Mouse (Mus musculus) embryonic fibroblast, embryonic 13.5 days (primary cell): ENCODE results near the gene Cdh23.

Experiments used
- CTCF ChIP-seq: IDR thresholded peaks from 2 replicates; pipeline ENCODE4 v1.5.1; 2011; ENCODE audit warnings: mild to moderate bottlenecking, control low read depth, low read length, moderate library complexity, borderline replicate concordance; ENCODE audit not compliant: insufficient read depth
- POLR2A ChIP-seq: IDR thresholded peaks from 2 replicates; pipeline ENCODE4 v1.6.1; 2011; ENCODE audit warnings: low read depth, mild to moderate bottlenecking, control low read depth, low read length, moderate library complexity

- no peak for TF ChIP-seq CTCF
- no peak for TF ChIP-seq POLR2A
Measured at GRCm38 (mm10) chr10:60363426-60363825, 332.9 kb downstream of the Cdh23 start.
